Mouse (Mus musculus): ENCODE data around the gene Bgn. TPM values are rescaled to one million over a fixed set of nuclear protein-coding genes. Genes with fewer than 3 reads are reported as not detected.

Bgn gene
- total RNA-seq, 2 experiments from 2014 or later, result 70.0 to 118 TPM

DNA sequence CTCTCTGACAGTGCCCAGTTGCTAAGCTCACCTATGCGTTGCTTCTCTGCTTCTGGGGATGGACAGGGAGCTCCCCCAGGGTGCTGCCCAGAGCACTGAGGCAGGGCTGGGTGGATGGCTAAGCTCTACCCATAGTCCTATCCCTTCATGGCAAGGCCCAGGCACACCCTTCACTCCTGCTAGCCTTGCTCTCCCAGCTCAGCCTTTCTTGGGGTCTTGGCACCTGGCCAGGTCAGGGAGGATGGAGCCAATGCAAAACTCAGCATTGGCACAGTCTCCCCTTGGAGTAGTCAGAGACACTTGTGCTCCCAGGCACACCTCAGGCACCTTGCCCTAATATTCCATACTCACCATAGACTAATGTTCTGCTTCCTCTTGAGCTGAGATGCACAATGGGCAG is 674 bp downstream of the Bgn start:
- DNase-seq, result no peak
- intact Hi-C loops (cut with DNase I), result no loop called here

DNA sequence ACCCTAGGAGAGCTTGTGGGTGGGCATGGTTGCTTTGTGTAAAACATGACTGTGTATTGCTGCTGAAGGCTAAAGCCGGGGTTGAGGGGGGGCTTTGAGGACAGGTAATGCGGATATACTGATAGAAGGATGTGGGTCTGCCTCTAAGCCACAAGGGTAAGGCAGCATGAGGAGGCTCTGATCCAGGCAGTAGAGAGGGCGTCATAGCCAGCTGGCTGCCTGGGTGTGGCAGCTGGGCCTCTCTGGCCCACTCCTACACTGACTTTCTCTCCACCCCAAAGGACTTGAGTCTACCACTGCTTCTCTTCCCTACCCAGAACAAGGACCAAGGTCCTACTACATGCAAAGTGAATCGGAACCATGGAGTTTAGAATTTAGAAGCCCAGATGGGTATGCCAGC is 1.5 kb downstream of the Bgn start:
- DNase-seq, result no peak
- intact Hi-C loops (cut with DNase I), result no loop called here

DNA sequence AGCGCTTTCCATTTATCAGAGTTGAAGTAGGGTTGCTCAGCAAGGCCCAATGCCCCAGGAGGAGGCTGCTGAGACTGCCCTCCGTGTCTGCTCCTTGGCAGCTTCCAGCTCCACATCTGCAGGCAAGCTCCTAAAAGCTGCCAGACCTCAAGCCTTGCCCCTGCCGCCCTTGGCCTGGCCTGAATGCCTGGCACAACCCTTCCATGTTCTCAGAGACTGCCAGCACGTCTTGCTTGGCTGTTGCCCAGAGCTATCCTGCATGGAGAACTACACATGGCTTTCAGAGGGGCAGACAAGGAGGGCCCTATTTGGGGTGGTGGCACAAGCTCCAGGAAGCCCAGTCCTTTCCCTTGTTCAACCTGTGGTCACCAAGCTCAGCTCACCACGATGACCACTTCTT is 3.5 kb downstream of the Bgn start:
- DNase-seq, result peak in 1 of 2 experiments; percentile 42

DNA sequence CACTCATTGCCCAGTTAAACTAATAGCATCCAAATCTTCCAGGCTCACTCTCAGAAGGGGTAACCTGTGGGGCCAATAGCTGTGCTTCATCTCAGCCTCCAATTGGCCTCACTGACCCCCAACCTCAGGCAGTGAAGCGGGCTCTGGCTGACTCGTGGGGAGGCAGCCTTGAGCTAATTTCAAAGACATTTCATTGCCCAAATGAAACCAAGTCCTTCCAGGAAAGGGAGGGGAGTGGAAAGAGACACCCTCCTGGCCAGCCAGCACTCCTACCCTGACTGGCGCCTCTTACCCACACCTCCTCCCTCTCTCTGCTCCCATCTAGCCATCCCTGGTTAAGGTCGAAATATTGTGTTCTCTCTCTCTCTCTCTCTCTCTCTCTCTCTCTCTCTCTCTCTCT is 6.8 kb downstream of the Bgn start:
- no peak for DNase-seq
- intact Hi-C loops (cut with DNase I), result loop anchor here (5.0 kb wide), 1 partner anchor 438 kb away; no protein-coding TSS in a partner anchor

More for the DNA sequence above, 3.5 kb downstream of the Bgn start:
- intact Hi-C loops (cut with DNase I), result loop anchor here (2.0 kb wide), 1 partner anchor 30 kb away; no protein-coding TSS in a partner anchor

DNA sequence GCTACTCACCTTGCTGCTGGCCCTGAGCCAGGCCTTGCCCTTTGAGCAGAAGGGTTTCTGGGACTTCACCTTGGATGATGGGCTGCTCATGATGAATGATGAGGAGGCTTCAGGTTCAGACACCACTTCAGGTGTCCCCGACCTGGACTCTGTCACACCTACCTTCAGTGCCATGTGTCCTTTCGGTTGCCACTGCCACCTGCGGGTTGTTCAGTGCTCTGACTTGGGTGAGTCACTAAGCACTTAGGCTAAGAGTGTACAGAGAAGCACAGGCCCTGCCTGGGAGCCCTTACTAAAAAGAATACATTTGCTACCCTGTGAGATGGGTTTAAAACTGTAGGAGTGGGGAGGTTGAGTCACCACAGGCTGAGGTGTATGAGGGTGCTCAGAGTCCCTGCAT is 7.4 kb downstream of the Bgn start:
- intact Hi-C loops (cut with DNase I), result loop anchor here (5.0 kb wide), 1 partner anchor 439 kb away; no protein-coding TSS in a partner anchor
- no peak for DNase-seq

DNA sequence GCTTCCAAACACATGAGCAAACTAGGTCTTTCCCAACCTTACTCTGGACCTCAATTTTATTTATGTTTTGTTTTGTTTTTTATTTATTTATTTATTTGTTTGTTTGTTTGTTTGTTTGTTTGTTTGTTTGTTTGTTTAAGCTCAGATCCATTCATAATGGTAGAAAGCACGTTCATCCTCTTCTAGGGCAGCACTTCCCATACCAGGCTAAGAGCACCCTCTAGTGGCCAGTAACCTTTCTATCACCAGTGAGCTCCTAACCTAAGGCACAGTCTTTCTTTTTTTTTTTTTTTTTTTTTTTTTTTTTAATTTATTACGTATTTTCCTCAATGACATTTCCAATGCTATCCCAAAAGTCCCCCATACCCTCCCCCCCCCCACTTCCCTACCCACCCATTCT is 10.2 kb downstream of the Bgn start:
- peak in 1 of 2 experiments; percentile 27 for DNase-seq
- intact Hi-C loops (cut with DNase I), result loop anchor here (2.0 to 5.0 kb wide), 2 partner anchors 41 to 441 kb away; no protein-coding TSS in a partner anchor

DNA sequence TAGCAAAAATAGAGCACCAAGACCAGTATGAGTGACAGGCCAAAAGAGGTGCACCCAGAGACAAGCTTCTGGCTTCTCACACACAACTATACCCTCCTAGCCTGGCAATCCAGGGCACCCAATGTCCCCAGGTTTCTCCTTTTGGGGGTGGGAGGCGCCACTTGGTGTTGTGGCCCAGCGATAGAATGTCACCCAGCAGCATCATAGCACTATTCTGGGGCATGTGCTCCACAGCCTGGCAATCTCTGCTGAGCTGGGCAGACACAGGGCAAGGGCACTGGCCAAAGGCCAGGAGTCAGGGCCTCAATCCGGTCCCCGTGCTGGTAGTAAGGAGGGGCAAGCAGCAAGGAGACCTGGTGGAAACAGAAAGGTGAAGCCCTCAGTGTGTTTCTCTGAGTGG is 13.3 kb downstream of the Bgn start:
- peak; percentile 32 to 50 for DNase-seq
- intact Hi-C loops (cut with DNase I), result no loop called here

DNA sequence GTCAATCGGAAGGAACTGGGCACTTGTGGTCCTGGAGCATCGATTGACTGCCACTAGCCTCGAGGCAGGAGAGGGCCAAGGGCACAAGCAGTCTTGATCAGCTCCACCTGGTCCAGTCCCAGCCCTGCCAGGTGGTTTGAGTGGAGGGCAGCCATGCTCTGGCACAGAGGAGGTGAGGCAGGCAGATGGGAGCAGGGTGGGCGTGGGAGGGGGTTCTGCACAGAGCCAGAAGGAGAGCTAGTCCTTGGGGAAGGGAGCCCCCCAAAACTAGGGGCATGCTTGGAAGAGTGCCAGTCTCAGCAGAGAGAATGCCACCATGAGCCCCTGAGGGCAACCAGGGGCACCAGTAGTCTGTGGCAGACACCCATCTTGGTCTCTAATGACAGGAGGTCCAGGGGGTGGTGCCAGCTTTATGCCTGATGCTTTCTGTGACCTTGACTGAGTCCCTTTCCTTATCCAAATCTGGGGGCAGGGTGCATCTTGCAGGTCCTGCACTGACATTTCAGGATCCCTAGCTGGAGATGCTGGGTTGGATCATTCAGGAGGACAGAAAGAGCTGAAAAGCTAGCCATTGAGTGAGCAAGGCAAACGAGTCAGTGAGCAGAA is 21.8 kb downstream of the Bgn start:
- no peak for DNase-seq
- intact Hi-C loops (cut with DNase I), result no loop called here

DNA sequence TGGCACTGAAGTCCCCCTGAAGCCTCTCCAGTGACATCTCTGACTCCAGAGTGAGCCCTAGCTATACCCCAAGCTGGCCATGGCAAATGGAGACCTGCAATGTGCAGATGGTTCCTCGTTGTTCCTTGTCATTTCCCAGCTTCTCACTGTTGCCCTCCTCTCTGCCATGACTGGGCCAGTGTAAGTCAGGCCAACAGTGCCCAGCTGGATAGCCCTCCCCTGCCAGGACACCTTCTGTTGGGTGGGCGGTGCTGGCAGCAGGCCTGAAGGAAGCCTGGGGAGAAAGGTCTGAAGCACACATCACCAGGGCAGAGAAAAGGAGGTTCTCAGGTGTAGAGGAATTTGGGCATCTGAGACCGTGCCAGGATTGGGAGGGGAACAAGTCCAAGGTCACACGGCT is 23.2 kb downstream of the Bgn start:
- DNase-seq, result no peak
- intact Hi-C loops (cut with DNase I), result no loop called here

DNA sequence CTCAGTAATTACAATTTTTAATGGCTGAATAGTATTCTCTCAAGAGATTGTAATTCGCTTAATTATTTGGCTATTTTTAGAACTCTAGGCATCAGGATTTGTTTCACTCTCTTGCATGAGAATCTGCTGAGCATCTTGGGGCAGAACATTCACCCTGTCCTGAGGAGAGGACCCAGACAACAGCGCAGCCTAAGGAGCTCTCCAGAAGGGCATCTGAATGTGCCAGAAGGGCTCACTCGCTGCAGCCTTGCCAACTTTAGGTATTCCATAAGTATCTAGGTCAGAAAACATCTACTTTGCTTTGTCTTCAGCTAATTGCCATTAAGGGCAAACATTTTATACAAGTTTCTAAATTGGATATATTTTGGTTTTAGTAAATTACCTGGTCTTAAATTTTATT is 25.8 kb downstream of the Bgn start:
- DNase-seq, result no peak
- intact Hi-C loops (cut with DNase I), result no loop called here

DNA sequence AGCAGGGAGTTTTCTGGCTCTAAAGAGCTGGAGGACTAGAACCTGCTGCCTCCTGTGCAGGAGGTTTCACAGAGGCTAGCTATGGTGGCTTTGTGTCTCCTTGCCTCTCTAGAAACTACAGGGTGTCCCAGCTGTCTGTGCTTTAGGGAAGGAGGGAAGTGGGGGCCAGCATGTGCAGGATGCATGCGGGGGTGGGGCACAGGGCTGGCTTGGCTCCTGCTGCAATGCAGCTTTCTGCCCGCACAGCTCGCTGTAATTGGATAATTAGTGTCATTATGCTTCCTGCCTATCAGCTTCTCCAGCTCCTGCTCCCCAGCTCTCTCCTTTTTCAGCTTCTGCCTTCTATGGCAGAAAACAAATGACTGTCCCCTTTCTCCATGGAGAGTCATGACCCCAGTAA is 29.5 kb downstream of the Bgn start:
- DNase-seq, result no peak
- intact Hi-C loops (cut with DNase I), result no loop called here

DNA sequence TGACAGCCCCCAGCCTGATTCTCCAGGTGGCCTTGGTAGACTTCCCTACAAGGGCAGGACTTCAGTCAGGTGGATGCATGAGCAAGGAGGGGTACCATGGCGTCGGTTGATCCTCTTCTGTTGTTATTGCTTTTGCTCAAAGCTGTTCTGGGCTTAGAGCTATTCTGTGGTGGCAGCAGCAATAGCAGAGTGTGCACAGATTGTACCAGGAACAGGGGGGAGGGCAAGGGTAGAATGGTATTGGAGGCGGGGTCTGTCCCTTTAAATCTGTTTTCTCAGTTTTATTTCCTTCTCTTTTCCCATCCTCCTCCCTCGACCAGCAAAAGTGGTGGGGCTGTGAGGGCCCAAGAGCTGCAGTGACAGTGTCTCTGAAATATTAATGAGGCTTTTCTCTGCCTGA is 33.2 kb downstream of the Bgn start:
- intact Hi-C loops (cut with DNase I), result no loop called here
- DNase-seq, result no peak

DNA sequence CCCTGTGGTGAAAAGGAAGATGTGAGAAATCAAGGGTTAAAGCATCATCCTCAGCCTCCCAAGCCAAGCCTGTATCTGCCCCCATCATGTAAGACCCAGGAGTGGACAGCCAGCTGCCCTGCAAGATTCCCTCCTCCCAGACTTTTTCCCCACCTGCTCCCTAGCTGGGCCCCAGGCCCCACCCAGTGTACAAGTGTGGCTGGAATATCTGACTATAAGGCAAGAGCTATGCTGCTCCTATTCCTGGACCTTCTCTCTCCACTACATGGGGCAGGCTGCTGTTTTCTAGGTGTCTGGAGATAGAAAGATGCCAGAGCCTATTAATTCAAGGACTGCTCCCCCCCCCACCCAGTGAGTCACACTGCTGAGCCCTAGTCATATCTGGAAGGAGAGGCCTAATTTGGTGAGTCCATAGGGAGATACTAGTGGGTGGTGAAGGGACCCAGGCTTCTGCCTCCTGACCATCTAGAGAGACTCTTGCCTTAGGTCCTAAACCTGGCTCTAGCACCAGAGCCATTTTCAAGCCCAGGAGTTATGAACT is 33.7 kb downstream of the Bgn start:
- no peak for DNase-seq
- intact Hi-C loops (cut with DNase I), result no loop called here

DNA sequence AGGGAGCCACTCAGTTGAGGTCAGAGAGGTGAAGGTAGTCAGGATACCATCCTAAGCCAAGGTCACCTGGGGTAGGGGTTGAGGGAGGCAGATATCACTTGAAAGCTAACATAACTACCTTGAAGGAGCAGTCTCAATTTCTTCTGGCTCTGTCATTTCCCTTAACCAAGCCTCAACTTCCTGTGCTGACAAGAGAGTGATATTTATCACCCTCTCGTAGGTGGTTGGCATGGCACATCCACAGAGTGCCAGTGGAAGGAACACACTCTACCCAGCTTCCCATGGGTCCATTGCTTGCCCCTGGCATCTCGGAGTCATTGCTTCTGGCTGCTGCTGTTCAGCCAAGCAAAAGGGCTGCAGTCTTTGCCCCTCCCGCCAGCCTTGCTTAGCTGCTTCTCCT is 37.3 kb downstream of the Bgn start:
- intact Hi-C loops (cut with DNase I), result no loop called here
- DNase-seq, result no peak

DNA sequence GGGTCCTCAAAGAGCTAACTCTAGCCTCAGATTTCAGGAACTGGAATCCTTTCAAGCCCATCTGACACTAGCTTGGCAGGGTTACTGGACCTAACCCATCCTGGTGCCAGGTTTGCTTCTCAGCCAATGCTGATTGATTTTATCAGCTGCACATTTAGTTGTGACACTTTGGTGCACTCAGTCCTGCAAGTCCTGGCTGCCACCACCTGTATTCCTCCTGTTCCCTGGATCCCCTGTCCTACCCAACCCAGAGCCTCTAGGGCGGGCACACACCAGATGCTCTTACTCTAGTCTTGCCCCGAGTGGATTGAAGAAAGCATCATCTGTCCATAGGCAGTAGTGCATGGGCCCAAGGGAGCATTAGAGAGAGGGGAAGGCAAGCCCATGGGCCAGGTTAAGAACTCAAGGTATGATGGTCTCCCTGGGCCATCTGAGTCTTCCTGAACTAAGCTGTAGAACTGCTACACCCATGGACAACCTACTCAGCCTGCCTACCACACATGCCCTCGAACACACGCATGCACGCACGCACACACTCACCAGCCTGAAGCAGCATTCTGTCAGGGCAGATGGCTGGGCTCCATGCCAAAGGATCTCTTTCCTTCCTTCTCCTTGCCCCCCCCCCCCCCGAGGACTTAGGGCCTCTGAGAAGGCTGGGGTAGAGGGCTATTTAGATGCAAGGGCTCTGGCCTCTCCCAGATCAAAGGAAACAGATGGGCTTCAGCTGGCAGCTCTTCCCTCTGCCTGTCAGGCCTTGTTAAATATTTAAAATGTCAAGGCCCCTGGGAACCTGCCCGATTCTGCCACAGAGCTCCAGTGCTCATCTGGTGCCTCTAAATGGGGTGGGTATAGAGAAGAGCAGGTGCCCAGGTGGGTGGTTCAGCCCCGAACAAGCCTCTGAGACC is 41.2 kb downstream of the Bgn start:
- no peak for DNase-seq
- intact Hi-C loops (cut with DNase I), result no loop called here

DNA sequence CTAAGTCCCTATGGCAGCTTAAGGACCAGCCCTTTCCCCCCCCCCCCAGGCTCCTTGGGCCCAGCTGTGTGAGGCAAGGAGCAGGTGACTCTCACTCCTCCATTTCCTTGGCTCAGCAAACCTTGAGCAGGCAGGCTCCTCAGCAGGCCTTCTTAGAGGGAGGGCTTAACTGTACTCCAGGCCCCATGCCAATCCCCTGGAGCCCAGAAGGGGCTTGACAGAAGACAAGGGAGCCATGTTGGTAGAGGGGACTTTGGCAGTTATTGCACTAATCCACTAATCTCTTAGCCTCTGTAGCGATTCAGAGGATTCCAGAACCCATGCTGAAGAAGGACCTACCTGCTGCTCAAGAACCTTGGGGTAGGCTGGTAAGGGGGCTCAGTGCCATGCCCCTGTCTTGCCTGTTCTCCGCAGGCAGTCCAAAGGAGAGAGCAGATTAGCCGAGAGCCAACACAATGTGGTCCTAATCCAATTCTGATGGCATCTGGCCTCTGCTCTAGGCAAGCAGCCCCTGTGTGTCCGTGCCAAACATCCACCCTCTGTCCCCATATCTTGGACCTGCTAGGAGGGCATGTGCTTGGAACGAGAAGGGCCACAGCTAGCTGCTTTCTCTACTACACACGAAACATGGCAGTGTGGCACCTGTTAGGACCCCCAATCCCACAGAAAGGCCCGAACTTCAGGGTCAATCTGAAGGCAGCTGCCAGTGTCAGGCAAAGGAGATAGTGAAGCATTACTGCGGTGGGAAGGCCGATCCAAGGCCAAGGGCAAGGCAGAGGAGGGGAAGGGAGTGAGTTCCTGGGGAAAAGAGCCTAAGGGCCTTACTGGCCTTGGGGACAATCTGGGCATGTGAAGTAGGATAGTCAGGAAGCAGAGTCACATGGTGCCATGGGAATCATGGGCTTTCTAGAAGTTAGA is 42.1 kb downstream of the Bgn start:
- intact Hi-C loops (cut with DNase I), result no loop called here
- no peak for DNase-seq

DNA sequence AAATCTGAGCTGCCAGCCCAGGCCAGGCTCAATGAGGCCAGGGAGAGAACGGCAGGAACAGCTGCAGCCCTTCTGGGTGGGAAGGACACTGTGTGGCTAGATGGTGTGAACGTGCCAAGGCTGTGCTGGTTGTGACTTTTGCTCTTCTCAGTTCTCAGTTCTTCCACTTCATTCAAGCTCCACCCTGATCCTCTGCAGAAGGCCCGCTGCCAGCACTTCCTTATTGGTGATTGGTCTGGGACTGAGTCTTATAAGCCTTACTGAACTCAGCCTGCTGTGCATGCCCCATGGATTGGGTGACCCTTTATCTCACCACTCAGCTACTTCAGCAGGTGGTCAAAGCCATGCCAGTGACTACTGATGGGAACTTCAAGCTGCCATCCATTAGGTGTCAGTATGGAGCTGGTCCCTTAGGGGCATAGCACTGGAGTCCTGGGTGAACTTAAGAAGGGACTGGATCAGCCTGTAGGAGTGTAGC is 43.0 kb downstream of the Bgn start:
- intact Hi-C loops (cut with DNase I), result no loop called here
- peak; percentile 37 to 42 for DNase-seq

DNA sequence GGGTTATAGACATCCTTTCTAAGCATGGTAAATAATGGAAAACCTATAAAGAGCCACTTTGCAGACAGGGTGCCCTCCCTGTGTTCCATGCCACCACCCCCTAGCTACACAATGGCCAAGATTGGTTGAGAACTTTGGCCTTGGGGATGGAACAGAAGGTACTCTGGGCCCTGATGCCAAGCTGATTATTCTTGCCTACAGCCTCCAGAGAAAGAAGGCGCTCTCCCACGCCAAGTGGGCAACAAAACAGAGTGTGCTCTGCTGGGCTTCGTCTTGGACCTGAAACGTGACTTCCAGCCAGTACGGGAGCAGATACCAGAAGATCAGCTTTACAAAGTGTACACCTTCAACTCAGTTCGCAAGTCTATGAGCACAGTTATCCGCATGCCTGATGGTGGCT is 54.5 kb downstream of the Bgn start:
- intact Hi-C loops (cut with DNase I), result no loop called here
- no peak for DNase-seq

DNA sequence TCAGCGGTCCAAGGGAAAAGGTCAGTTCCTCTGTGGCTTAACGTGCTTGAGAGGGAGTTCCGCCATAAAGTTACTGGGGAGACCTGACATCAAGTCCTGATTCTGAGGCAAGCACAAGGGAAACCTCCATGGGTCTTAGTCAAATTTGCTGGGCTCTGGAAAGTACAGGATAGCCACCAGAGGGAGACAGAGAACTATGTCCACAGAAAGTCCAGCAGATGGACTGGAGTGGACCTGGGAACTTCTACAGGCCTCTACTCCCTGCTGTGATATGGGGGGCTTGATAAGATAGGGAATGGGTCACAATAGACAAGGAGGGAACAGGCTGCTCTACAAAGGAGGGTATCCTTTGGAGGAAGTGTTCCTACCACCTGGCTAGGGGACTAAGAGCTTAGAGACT is 59.9 kb downstream of the Bgn start:
- intact Hi-C loops (cut with DNase I), result no loop called here
- DNase-seq, result no peak

Data from gastrocnemius, postnatal 36 days (tissue).